Mouse (Mus musculus): ENCODE measurements around the gene Zfp827.

- TF ChIP-seq CTCF (conservative IDR thresholded peaks at IDR 0.05; ENCODE audit: insufficient read depth, insufficient read length, low read depth, low read length) (no peak), POLR2A (IDR thresholded peaks at IDR 0.05; ENCODE audit: low read depth, low read length) (no peak)
Measured at GRCm38 (mm10) chr8:79116436-79116835, 88.2 kb downstream of the Zfp827 start.
